Mouse (Mus musculus) frontal cortex, postnatal 36 days (tissue): ENCODE measurements around the gene Pnpla7.

ENCODE experiments used
- DNase-seq, 2 experiments: peaks; one replicate each; pipeline ENCODE4 v3.0.0; 2022; ENCODE audit warnings: low spot score in 2 of 2

The Pnpla7 gene

DNA sequence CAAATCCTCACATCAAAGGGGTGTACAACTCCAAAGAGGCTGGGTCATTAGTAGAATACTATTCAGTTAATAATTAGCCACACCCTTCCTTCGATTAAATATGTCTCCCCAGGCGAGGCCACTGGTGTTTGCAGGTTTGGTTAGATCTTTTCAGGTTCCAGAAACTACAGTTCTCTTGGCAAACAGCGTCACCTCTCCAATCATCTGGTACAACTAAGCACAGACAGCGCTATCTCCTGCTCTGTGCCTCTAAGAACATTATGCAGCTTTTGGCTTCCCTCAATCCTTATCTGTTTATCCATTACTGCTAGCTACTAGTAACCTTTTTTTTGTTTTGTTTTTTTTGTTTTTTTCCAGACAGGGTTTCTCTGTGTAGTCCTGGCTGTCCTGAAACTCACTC, 93.7 kb downstream of the Pnpla7 start:
- DNase-seq = no peak

DNA sequence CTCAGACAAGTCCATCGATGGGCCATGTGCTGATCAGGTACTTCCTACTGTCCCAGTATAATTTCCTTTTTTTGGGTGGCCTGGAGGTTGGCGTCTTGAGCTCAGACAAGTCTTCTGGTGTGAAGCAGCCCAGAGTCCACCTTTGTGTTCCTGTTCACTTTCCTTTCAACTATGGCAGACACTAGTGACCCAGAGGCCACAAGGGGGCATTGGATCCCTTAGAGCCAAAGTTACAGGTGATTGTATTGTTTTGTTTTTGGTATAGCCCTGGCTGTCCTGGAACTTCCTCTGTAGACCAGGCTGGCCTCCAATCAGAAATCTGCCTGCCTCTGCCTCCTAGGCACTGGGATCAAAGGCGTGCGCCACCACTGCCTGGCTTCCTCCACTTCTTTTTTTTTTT, 96.6 kb downstream of the Pnpla7 start:
- no peak for DNase-seq

DNA sequence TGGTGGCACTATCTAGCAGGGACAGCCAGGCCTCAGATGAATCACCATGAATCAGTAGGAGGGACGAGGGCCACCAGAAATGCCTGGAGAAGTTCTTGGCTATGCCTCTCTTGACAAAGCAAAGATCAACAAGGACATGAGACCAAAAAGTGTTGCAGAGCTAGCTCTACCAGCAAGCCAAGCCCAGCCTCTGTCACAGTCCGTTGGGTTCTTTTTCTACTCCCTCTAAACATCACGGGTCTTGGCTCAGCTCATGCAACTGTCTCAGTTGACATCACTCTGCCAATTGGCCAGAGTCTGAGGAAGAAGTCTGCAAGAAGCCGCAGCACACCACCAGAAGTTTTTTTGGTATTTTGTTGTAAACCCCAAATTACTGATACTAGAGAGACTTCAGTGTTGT, 99.7 kb downstream of the Pnpla7 start:
- DNase-seq = no peak

DNA sequence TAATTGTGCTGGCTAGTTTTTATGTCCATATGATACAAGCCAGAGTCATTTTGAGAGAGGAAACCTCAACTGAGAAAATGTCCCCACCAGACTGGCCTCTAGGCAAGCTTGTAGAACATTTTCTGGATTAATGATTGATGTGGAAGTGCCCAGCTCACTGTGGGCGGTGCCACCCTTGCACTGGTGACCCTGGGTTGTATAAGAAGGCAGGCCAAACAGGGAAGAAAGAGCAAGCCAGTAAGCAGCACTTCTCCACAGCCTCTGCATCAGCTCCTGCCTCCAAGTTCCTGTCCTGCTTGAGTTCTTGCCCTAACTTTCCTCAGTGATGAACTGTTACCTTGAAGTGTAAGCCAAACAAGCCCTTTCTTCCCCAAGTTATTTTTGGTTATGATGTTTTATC, 103.1 kb downstream of the Pnpla7 start:
- no peak for DNase-seq

DNA sequence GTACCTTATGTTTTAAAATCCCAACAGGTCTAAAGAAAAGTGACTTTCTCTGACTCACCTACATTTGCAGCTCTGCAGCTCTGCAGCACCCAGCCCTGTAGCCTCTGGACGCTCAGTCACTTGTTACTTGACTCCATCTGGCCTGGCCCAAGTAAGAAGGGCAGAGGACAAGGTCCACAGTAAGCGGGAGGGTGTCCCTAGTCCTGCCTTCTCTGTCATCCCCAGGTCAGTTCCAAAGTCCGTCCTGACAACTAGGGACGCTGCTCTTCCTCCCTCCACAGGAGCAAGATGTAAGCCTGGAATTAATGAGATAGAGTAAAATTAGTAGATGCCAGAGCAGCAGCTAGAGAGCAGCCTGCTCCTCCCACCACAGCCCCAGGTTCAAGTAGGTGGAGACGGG, 104.2 kb downstream of the Pnpla7 start, which contains the start of gene Entpd8:
Gene Entpd8 (plus strand): TSS at position 229 of the 400 bp plus-strand sequence.
- DNase-seq = no peak

DNA sequence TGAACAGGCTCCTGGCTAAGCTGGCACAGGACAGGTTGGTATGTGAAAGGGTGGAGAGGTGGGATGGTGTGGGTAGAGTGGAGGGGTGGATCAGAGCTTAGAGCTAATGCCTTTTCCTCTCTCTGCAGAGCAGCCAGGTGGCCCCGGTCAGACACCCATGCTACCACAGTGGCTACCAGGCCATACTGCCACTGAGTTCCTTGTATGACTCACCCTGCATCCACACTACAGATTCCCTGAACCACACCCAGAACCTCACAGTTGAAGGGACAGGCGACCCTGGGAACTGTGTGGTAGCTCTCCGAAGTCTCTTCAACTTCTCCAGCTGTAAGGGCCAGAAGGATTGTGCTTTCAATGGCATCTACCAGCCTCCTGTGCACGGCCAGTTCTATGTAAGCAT, 107.9 kb downstream of the Pnpla7 start:
- no peak for DNase-seq

DNA sequence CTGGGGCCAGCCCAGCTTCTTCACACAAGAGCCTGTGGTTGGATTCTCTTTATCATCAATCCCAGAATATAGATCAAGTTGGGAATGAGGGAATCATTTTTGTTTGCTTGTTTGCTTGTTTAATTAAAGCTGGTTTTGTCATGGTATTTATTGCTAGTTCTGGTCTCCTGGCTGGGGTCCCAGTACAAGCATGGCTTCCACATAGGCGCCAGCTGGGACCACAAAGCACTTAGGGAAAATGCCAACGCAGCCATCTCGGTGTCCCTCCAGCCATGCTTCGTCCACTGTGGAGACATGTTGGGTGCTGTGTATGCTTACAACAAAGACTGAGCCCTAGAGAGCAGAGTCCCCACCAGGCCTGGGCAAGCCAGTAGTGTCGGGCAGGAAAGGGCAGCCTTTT, 109.7 kb downstream of the Pnpla7 start:
- no peak for DNase-seq

DNA sequence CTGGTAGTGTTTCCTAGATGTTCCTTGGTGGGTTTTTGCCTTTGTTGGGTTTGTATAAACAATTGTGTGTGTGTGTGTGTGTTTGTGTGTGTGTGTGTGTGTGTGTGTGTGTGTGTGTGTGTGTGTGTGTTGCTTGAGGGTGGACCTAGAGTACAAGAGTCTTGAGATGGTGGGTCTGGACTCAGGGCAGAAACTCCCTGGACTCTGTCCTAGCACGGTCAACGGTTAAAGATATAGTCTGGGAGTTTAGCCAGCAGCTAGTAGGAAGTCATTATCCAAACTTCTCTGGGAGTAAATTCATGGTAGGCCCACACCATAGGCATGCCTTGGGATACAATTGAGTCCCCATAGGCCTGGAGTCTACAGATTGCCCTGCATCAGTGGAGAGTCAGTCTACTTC, 112.0 kb downstream of the Pnpla7 start:
- no peak for DNase-seq

DNA sequence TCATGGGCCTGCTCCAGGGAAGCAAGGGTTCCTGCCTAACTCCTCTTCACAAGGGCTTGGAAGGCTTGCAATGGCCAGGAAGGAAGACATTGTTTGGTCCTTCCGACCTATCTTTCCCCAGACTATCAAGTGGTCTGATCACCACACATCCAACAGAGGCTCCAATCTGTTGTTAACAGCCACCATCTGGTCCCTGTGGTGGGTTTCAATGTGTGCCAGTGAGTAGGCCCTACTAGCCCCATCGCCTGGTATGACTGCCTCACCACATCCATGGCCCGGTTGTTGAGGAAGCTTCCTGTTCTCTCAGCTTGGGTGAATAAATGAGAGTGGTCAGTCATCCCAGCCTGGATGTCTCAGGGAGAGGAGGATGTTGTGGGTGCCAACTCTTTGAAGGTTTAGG, 112.8 kb downstream of the Pnpla7 start:
- no peak for DNase-seq

DNA sequence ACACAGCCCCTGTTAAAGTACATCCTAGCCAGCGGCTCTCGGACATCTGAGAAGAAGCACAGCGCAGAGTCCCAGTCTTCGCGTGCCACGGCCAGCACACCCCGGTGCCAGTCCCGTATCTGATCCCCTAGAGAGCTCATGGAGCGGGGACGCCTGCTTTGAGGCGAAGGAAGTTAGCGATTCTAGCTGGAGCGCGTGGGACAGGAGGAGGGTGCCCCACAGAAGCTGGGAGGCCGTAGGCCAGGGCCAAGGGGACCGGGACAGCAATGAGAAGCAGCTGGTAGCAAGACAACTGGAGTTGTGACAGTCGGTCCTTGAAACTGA, 118.9 kb downstream of the Pnpla7 start:
- DNase-seq = no peak

DNA sequence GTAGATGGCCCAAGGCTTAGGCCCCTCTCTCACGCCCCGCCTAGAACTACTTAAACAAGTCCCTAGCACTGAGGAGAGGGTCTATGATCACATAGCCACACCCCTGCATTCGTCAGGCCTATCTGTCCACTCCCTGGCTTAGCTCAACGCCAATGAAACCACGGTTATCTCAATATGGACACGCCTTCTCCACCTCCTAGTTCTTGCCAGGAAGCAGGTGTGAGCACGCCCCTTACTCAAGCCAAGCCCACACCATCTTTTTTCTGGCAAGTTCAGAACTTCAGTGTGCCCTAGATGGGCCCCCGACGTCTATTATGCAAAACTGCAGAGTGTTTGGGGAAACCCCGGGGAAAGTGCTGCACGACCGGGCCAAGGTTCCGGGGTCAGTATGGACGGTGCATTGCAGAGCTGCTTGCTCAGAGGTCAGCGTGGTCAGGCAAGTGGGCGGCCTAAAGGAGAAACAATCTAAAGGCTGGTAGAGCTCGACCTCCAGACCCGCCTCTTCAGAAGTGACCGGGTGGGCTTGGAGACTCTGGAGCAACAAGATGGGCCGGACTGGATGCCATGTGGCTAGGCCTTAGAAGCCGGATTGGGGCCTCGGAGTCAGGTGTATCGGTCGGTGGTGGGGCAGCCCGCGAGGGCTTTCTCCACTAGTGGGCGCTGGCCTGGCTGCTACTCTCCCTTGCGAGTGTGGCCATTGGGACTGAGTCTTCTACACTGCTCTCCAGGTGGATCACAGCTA, 119.4 kb downstream of the Pnpla7 start, which contains the start of gene Noxa1:
Gene Noxa1 (minus strand): TSS at position 41 of the 742 bp plus-strand sequence.
- DNase-seq = no peak

DNA sequence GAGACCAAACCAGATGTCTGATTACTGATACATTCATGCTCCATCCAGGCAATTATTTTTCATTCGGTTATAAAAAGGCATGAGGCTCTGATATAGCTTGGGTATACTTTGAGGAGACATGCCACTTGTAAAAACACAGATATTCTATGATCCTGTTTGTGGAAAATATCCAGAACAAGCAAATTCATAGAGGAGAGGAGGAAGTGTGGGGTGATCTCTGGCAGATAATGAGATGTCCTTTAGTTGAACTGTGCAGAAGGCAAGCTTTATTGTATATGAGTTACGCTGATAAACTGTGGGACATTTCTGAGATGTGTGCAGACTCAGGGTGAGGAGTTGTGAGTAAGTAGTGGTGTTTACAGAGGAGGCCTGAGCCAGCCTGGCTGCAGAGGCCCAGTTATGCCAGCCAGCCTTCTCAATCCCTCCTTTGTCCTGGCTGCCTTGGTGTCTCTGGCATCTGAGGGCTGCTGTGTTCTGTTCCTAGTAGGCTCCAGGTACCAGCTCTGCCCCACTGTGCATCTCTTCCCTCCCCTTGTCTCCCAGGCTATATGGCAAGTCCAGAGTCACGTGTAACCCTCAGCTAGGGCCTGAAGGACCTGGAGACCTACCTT, 122.3 kb downstream of the Pnpla7 start:
- DNase-seq = no peak

DNA sequence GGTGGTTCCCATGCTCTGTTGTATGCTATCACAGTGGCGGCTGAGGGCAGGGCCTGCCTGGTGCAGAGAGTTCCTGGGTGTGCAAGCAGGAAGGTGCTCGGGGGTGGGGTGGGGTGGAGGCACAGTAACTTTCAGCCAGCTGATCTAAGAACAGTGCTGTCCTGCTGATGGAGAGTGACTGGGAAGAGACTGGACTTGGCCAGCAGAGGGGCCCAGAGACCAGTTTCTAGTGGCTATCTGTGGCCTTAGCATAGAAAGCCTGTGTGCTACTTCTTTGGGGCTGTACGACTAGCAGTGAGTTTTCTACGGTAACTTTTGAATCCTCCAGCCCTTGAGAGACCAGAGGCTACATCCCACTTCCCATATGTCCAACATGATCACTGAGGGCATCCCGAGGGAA, 123.1 kb downstream of the Pnpla7 start:
- DNase-seq = peak; percentile 18 to 26

DNA sequence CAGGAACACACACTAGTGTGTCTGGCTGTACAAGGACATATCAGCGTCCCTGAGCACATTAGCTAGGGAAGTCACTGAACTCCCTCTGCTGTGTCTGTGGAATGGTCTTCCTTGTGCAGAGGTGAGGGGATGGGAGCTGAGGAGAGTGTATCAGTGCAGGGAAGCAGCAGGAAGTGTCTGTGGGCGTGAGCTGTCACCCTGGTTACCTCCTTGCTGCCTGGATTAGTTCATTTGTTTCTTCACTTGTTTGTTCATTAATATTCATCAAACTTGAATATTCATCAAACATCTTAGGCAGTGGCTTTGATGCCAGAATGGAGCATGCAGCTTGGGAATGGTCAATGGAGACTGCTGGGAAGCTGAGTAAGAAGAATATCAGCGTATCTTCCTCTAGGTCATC, 123.9 kb downstream of the Pnpla7 start:
- DNase-seq = peak in 1 of 2 experiments; percentile 7
